Mouse (Mus musculus): ENCODE measurements at regions not wholly inside any gene's neighbourhood (a gene's known extent, or its start where the extent isn't known, plus 50 kb on each side); places are given as distances from the start of the nearest gene placed in this dataset.

- Histone ChIP-seq H3K4me1 (ENCODE audit: control insufficient read depth in 2 of 2, insufficient read depth in 2 of 2, low read length in 2 of 2, poor library complexity in 1 of 2) (no peaks in the 10 kb centered on the region; a peak in 1 of 4 replicates), H3K9ac (ENCODE audit: insufficient read depth, low read depth, low read length, poor library complexity, severe bottlenecking) (no peak overlapping the region), H3K27ac (ENCODE audit: insufficient read depth, low read depth, low read length, poor library complexity, severe bottlenecking) (no peak overlapping the region), H3K36me3 (ENCODE audit: control insufficient read depth, insufficient read depth, low read length, poor library complexity, severe bottlenecking) (no peaks in the 10 kb centered on the region), H3K9me3 (ENCODE audit: control insufficient read depth, insufficient read depth, low read depth, low read length) (no peaks in the 10 kb centered on the region), H3K4me3 (ENCODE audit: insufficient read depth in 1 of 2, low read depth in 1 of 2, low read length in 2 of 2, poor library complexity in 1 of 2, severe bottlenecking in 1 of 2) (no peak overlapping the region)
- DNase-seq (ENCODE audit: low read depth, low spot score) = no peak
- in situ Hi-C loops (cut with MboI; ENCODE audit: low sequenced_read_pairs in 2 of 2, unreplicated experiment in 2 of 2) = no loop called here
- TF ChIP-seq HCFC1 (IDR thresholded peaks at IDR 0.05; ENCODE audit: borderline replicate concordance, insufficient read depth, low read length) (no peak), MAFK (IDR thresholded peaks at IDR 0.05; ENCODE audit: insufficient read depth, low read depth, low read length) (no peak), CHD2 (IDR thresholded peaks at IDR 0.05; ENCODE audit: low read depth, low read length) (no peak)
Measured at GRCm38 (mm10) chr2:166357824-166358223, 202.4 kb upstream of the Sulf2 start.

GRCm38 (mm10) chr2:166355944-166356343 lies 200.5 kb upstream of the Sulf2 start:
- Histone ChIP-seq H3K4me3 (ENCODE audit: insufficient read depth in 1 of 2, low read depth in 1 of 2, low read length in 2 of 2, poor library complexity in 1 of 2, severe bottlenecking in 1 of 2) (no peak overlapping the region), H3K9me3 (ENCODE audit: control insufficient read depth, insufficient read depth, low read depth, low read length) (no peaks in the 10 kb centered on the region), H3K4me1 (ENCODE audit: control insufficient read depth in 2 of 2, insufficient read depth in 2 of 2, low read length in 2 of 2, poor library complexity in 1 of 2) (no peaks in the 10 kb centered on the region; a peak in 1 of 4 replicates), H3K9ac (ENCODE audit: insufficient read depth, low read depth, low read length, poor library complexity, severe bottlenecking) (no peak overlapping the region), H3K27ac (ENCODE audit: insufficient read depth, low read depth, low read length, poor library complexity, severe bottlenecking) (no peak overlapping the region), H3K36me3 (ENCODE audit: control insufficient read depth, insufficient read depth, low read length, poor library complexity, severe bottlenecking) (no peaks in the 10 kb centered on the region)
- no peak for TF ChIP-seq MAFK (IDR thresholded peaks at IDR 0.05; ENCODE audit: insufficient read depth, low read depth, low read length)
- no peak for TF ChIP-seq HCFC1 (IDR thresholded peaks at IDR 0.05; ENCODE audit: borderline replicate concordance, insufficient read depth, low read length)
- no peak for TF ChIP-seq CHD2 (IDR thresholded peaks at IDR 0.05; ENCODE audit: low read depth, low read length)
- no peak for TF ChIP-seq ZC3H11A (IDR thresholded peaks at IDR 0.05; ENCODE audit: borderline replicate concordance, low read depth, low read length)
- in situ Hi-C loops (cut with MboI; ENCODE audit: low sequenced_read_pairs in 2 of 2, unreplicated experiment in 2 of 2) = no loop called here
- DNase-seq (ENCODE audit: low read depth, low spot score) = no peak

DNA sequence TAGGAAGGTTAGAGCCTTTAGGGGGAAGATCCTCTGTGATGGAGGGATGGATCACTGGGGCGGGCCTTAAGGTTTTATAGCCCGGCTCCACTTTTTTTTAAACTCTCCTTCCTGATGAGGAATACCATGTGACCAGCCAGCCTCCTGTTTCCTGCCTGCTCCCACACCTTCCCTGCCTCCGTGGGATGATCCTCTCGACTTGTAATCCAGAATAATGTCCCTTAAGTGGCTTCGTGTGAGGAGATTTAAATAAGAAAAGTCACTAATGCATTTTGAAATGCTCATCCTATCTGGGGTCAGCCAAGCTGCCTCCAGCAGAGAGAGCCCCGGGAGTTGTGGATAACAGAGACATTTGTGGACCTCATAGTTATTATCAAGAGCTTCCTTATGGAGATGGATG lies 200.0 kb upstream of the Sulf2 start:
- Histone ChIP-seq H3K9ac (ENCODE audit: insufficient read depth, low read depth, low read length, poor library complexity, severe bottlenecking) (no peak overlapping the region), H3K36me3 (ENCODE audit: control insufficient read depth, insufficient read depth, low read length, poor library complexity, severe bottlenecking) (no peaks in the 10 kb centered on the region), H3K4me3 (ENCODE audit: insufficient read depth in 1 of 2, low read depth in 1 of 2, low read length in 2 of 2, poor library complexity in 1 of 2, severe bottlenecking in 1 of 2) (no peak overlapping the region), H3K9me3 (ENCODE audit: control insufficient read depth, insufficient read depth, low read depth, low read length) (no peaks in the 10 kb centered on the region), H3K4me1 (ENCODE audit: control insufficient read depth in 2 of 2, insufficient read depth in 2 of 2, low read length in 2 of 2, poor library complexity in 1 of 2) (no peaks in the 10 kb centered on the region; a peak in 1 of 4 replicates), H3K27ac (ENCODE audit: insufficient read depth, low read depth, low read length, poor library complexity, severe bottlenecking) (no peak overlapping the region)
- no peak for DNase-seq (ENCODE audit: low read depth, low spot score)
- in situ Hi-C loops (cut with MboI; ENCODE audit: low sequenced_read_pairs in 2 of 2, unreplicated experiment in 2 of 2) = no loop called here
- no peak for TF ChIP-seq HCFC1 (IDR thresholded peaks at IDR 0.05; ENCODE audit: borderline replicate concordance, insufficient read depth, low read length)
- TF ChIP-seq ZNF384 (IDR thresholded peaks at IDR 0.05; ENCODE audit: low read depth, low read length) = no peak
- TF ChIP-seq MAFK (IDR thresholded peaks at IDR 0.05; ENCODE audit: insufficient read depth, low read depth, low read length) = no peak
- TF ChIP-seq ZC3H11A (IDR thresholded peaks at IDR 0.05; ENCODE audit: borderline replicate concordance, low read depth, low read length) = no peak
- TF ChIP-seq CHD2 (IDR thresholded peaks at IDR 0.05; ENCODE audit: low read depth, low read length) = no peak

DNA sequence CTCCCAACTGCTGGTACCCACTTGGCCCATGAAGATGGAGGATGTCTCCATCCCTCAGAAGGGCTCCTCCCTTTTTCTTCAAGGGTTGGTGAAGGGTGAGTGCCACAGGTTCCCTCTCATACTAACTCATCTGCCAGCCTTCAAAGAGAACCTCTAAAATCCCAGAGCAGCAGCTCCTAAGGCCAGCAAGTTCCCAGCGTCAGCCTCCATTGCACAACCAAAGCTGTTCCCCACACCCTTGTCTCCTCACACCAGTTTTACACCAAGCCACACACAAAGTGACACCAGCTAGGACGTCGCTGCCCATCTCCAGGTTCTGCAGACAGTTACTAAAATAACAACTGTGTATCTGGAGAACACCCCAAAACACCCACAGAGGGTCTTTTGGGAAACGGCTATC lies 198.9 kb upstream of the Sulf2 start:
- H3K36me3 ChIP-seq (ENCODE audit: control insufficient read depth, insufficient read depth, low read length, poor library complexity, severe bottlenecking) = no peaks in the 10 kb centered on the region
- no peak overlapping the region for H3K9ac ChIP-seq (ENCODE audit: insufficient read depth, low read depth, low read length, poor library complexity, severe bottlenecking)
- in situ Hi-C loops (cut with MboI; ENCODE audit: low sequenced_read_pairs in 2 of 2, unreplicated experiment in 2 of 2) = no loop called here
- TF ChIP-seq HCFC1 (IDR thresholded peaks at IDR 0.05; ENCODE audit: borderline replicate concordance, insufficient read depth, low read length) = no peak
- no peak for TF ChIP-seq ZNF384 (IDR thresholded peaks at IDR 0.05; ENCODE audit: low read depth, low read length)
- TF ChIP-seq ZC3H11A (IDR thresholded peaks at IDR 0.05; ENCODE audit: borderline replicate concordance, low read depth, low read length) = no peak
- no peak for TF ChIP-seq CHD2 (IDR thresholded peaks at IDR 0.05; ENCODE audit: low read depth, low read length)
- TF ChIP-seq MAFK (IDR thresholded peaks at IDR 0.05; ENCODE audit: insufficient read depth, low read depth, low read length) = no peak
- no peaks in the 10 kb centered on the region for H3K9me3 ChIP-seq (ENCODE audit: control insufficient read depth, insufficient read depth, low read depth, low read length)
- no peaks in the 10 kb centered on the region for H3K4me1 ChIP-seq (ENCODE audit: control insufficient read depth in 2 of 2, insufficient read depth in 2 of 2, low read length in 2 of 2, poor library complexity in 1 of 2)
- DNase-seq (ENCODE audit: low read depth, low spot score) = no peak
- H3K4me3 ChIP-seq (ENCODE audit: insufficient read depth in 1 of 2, low read depth in 1 of 2, low read length in 2 of 2, poor library complexity in 1 of 2, severe bottlenecking in 1 of 2) = no peak overlapping the region
- no peak overlapping the region for H3K27ac ChIP-seq (ENCODE audit: insufficient read depth, low read depth, low read length, poor library complexity, severe bottlenecking)

- Histone ChIP-seq H3K27ac (ENCODE audit: insufficient read depth, low read depth, low read length, poor library complexity, severe bottlenecking) (no peak overlapping the region), H3K36me3 (ENCODE audit: control insufficient read depth, insufficient read depth, low read length, poor library complexity, severe bottlenecking) (no peaks in the 10 kb centered on the region), H3K4me3 (ENCODE audit: insufficient read depth in 1 of 2, low read depth in 1 of 2, low read length in 2 of 2, poor library complexity in 1 of 2, severe bottlenecking in 1 of 2) (no peak overlapping the region), H3K4me1 (ENCODE audit: control insufficient read depth in 2 of 2, insufficient read depth in 2 of 2, low read length in 2 of 2, poor library complexity in 1 of 2) (no peaks in the 10 kb centered on the region), H3K9me3 (ENCODE audit: control insufficient read depth, insufficient read depth, low read depth, low read length) (no peaks in the 10 kb centered on the region), H3K9ac (ENCODE audit: insufficient read depth, low read depth, low read length, poor library complexity, severe bottlenecking) (no peak overlapping the region)
- no peak for TF ChIP-seq MAFK (IDR thresholded peaks at IDR 0.05; ENCODE audit: insufficient read depth, low read depth, low read length)
- no peak for TF ChIP-seq CHD2 (IDR thresholded peaks at IDR 0.05; ENCODE audit: low read depth, low read length)
- no peak for TF ChIP-seq ZC3H11A (IDR thresholded peaks at IDR 0.05; ENCODE audit: borderline replicate concordance, low read depth, low read length)
- no peak for TF ChIP-seq ZNF384 (IDR thresholded peaks at IDR 0.05; ENCODE audit: low read depth, low read length)
- no peak for TF ChIP-seq HCFC1 (IDR thresholded peaks at IDR 0.05; ENCODE audit: borderline replicate concordance, insufficient read depth, low read length)
- in situ Hi-C loops (cut with MboI; ENCODE audit: low sequenced_read_pairs in 2 of 2, unreplicated experiment in 2 of 2) = no loop called here
- DNase-seq (ENCODE audit: low read depth, low spot score) = no peak
Measured at GRCm38 (mm10) chr2:166353447-166354111, 198.1 kb upstream of the Sulf2 start.
